Mouse (Mus musculus) stomach, embryonic 15.5 days (tissue): ENCODE measurements around the gene Mt1. TPM values are rescaled to one million over a fixed set of nuclear protein-coding genes. Genes with fewer than 3 reads are reported as not detected.

Source experiments
- ATAC-seq: fragments of 200-750 bp; cut with Nextera tagmentation; 2 replicates; pipeline ENCODE4 v1.8.0; 2017; ENCODE audit warnings: low read depth, moderate number of reproducible peaks, moderate TSS enrichment; ENCODE audit not compliant: insufficient read depth, low FRiP score
- H3K27ac ChIP-seq: fragments of 300-500 bp; sonication (generic); 2 replicates; pipeline ENCODE4 v1.5.1; 2015; ENCODE audit warnings: mild to moderate bottlenecking, inconsistent platforms
- H3K27me3 ChIP-seq: fragments of 300-500 bp; sonication (generic); replicated peaks from 2 replicates; pipeline ENCODE4 v1.6.1; 2015; ENCODE audit warnings: inconsistent platforms
- H3K36me3 ChIP-seq: fragments of 300-500 bp; sonication (generic); 2 replicates; pipeline ENCODE4 v1.6.1; 2015; ENCODE audit warnings: inconsistent platforms
- H3K4me1 ChIP-seq: fragments of 300-500 bp; sonication (generic); 2 replicates; pipeline ENCODE4 v1.6.1; 2015; ENCODE audit warnings: inconsistent platforms
- H3K4me2 ChIP-seq: fragments of 300-500 bp; sonication (generic); 2 replicates; pipeline ENCODE4 v1.6.1; 2015; ENCODE audit warnings: mild to moderate bottlenecking, inconsistent platforms
- H3K4me3 ChIP-seq: fragments of 300-500 bp; sonication (generic); replicated peaks from 2 replicates; pipeline ENCODE4 v1.5.1; 2015; ENCODE audit warnings: inconsistent platforms
- H3K9ac ChIP-seq: fragments of 300-500 bp; sonication (generic); 2 replicates; pipeline ENCODE4 v1.6.1; 2015; ENCODE audit warnings: inconsistent platforms
- H3K9me3 ChIP-seq: fragments of 300-500 bp; sonication (generic); 2 replicates; pipeline ENCODE4 v1.6.1; 2016; ENCODE audit warnings: inconsistent platforms
- WGBS: fragments of 180-500 bp; shearing (Covaris S2); methylation state at CpG from one replicate; pipeline ENCODE4 v1.1.7; 2015; 5-methylcytosine and 5-hydroxymethylcytosine counted together
- polyA plus RNA-seq: library from polyadenylated mRNA; unstranded; fragments of >200 nt; fragmentation: Nextera tagmentation; extraction: Ambion mirVana; gene quantifications from 2 replicates; pipeline ENCODE4 v1.2.1, GENCODE M21; 2015

Gene Mt1
- polyA plus RNA-seq, 1 experiment from 2014 or later, result 2,224 TPM

GRCm38 (mm10) chr8:94213819-94214218 is 34.9 kb downstream of the Mt1 start:
- no peaks in the 10 kb centered on the region for H3K9me3 ChIP-seq
- H3K27ac ChIP-seq, result peak overlapping the region; percentile 28; the same call in 1 of the 2 replicates
- H3K4me2 ChIP-seq, result peak overlapping the region; percentile 76
- no peaks in the 10 kb centered on the region for H3K36me3 ChIP-seq
- whole genome bisulfite sequencing, result 61% methylated on average over 6 of the region's 6 CpGs
- no peak for ATAC-seq
- peak overlapping the region; percentile 87 for H3K4me3 ChIP-seq
- no peak overlapping the region for H3K9ac ChIP-seq
- H3K27me3 ChIP-seq, result no peaks in the 10 kb centered on the region
- peaks cover 5% of the 10 kb centered on the region for H3K4me1 ChIP-seq

- Histone ChIP-seq H3K27me3 (no peaks in the 10 kb centered on the region), H3K9ac (peak within 1 kb of the TSS; percentile 91), H3K4me2 (peak within 1 kb of the TSS; percentile 76), H3K36me3 (no peaks in the 10 kb centered on the region), H3K4me1 (peaks cover 5% of the 10 kb centered on the region), H3K9me3 (no peaks in the 10 kb centered on the region), H3K4me3 (peak within 1 kb of the TSS; percentile 87), H3K27ac (peak within 1 kb of the TSS; percentile 68)
- under 1% methylated on average over 68 of the region's 68 CpGs for WGBS
- peak; percentile 97 for ATAC-seq
These were observed 35.6 kb downstream of the Mt1 start, which contains the start of gene Nup93 for GRCm38 (mm10) chr8:94214252-94215173. TSS of gene Nup93 (plus strand) at chr8:94214564.

GRCm38 (mm10) chr8:94227381-94227939 is 48.6 kb downstream of the Mt1 start:
- Histone ChIP-seq H3K27me3 (no peaks in the 10 kb centered on the region), H3K4me2 (no peak overlapping the region), H3K9me3 (no peaks in the 10 kb centered on the region), H3K27ac (no peak overlapping the region), H3K36me3 (no peaks in the 10 kb centered on the region), H3K4me3 (no peak overlapping the region), H3K4me1 (no peaks in the 10 kb centered on the region), H3K9ac (no peak overlapping the region)
- WGBS, result 88% methylated on average over 7 of the region's 7 CpGs
- no peak for ATAC-seq

Other genes starting within 250 kb of the Mt1 start
- 48.6 and 51.4 TPM in 2 replicates for gene Amfr, start 166.2 kb upstream of the Mt1 start, polyA plus RNA-seq
- 103 and 106 TPM in 2 replicates for gene Nudt21, start 142.1 kb upstream of the Mt1 start, polyA plus RNA-seq
- 13.2 and 14.2 TPM in 2 replicates for gene Ogfod1, start 141.9 kb upstream of the Mt1 start, polyA plus RNA-seq
- gene Bbs2, start 80.2 kb upstream of the Mt1 start, polyA plus RNA-seq, result 10.9 and 11.0 TPM in 2 replicates
- 0.66 and 0.92 TPM in 2 replicates for gene Mt4, start 41.9 kb upstream of the Mt1 start, polyA plus RNA-seq
- 3.6 and 5.3 TPM in 2 replicates for gene Mt3, start 26.5 kb upstream of the Mt1 start, polyA plus RNA-seq
- gene Mt2, start 6.4 kb upstream of the Mt1 start, polyA plus RNA-seq, result 478 and 643 TPM in 2 replicates
- 66.1 and 77.3 TPM in 2 replicates for gene Nup93, start 35.5 kb downstream of the Mt1 start, polyA plus RNA-seq
- gene Slc12a3, start 150.1 kb downstream of the Mt1 start, polyA plus RNA-seq, result 0.08 and 0.09 TPM in 2 replicates
- gene Herpud1, start 207.4 kb downstream of the Mt1 start, polyA plus RNA-seq, result 144 and 158 TPM in 2 replicates